Mouse (Mus musculus): ENCODE data around the gene Wnt7b.

DNA sequence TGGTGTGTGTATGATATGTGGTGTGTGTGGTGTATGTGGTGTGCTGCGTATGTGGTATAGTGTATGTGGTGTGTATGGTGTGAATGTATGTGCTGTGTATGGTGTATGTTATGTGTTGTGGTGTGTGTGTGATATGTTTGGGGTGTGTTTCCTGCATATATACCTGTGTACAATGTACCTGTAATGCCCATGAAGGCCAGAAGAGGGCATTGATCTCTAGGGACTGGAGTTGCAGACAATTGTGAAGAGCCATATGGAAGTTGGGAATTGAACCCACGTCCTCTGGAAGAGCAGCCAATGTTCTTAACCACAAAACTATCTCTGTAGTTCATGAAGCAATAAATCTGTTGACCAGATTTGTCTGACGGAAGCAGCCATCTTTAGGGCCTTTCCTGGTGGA is 15.1 kb upstream of the Wnt7b start:
- no peak for TF ChIP-seq MAFK (IDR thresholded peaks at IDR 0.05; ENCODE audit: insufficient read depth, low read depth, low read length)
- no peak for TF ChIP-seq HCFC1 (IDR thresholded peaks at IDR 0.05; ENCODE audit: borderline replicate concordance, insufficient read depth, low read length)
